Mouse (Mus musculus) heart, postnatal 0 days (tissue): ENCODE results near the gene Ralgapa1.

ENCODE experiments used
- CTCF ChIP-seq: IDR thresholded peaks from 2 replicates; pipeline ENCODE4 v1.5.1; 2016; ENCODE audit warnings: antibody characterized with exemption, control low read depth, low read depth
- EP300 ChIP-seq: IDR thresholded peaks from 2 replicates; pipeline ENCODE4 v1.6.1; 2016; ENCODE audit warnings: antibody characterized with exemption, low read depth

- TF ChIP-seq CTCF (no peak), EP300 (no peak)
Measured at GRCm38 (mm10) chr12:55559184-55559855, 261.6 kb downstream of the Ralgapa1 start.
